Mouse (Mus musculus) ES-E14 (cell line): ENCODE measurements around the gene Plgrkt.

Experiments
- CHD2 ChIP-seq: IDR thresholded peaks from 2 replicates; pipeline ENCODE4 v1.6.1; 2014; ENCODE audit warnings: mild to moderate bottlenecking, low read depth, low read length, inconsistent platforms
- MAFK ChIP-seq: IDR thresholded peaks from 2 replicates; pipeline ENCODE4 v1.6.1; 2014; ENCODE audit warnings: mild to moderate bottlenecking, low read depth, low read length, inconsistent platforms; ENCODE audit not compliant: insufficient read depth
- ZC3H11A ChIP-seq: IDR thresholded peaks from 2 replicates; pipeline ENCODE4 v1.6.1; 2012; ENCODE audit warnings: low read depth, mild to moderate bottlenecking, inconsistent platforms, low read length, borderline replicate concordance

GRCm38 (mm10) chr19:29356281-29356680, 10.9 kb downstream of the Plgrkt start:
- no peak for TF ChIP-seq MAFK
- no peak for TF ChIP-seq ZC3H11A
- TF ChIP-seq CHD2, result no peak
